Mouse (Mus musculus): Measurements from ENCODE around the gene A630023A22Rik. TPM values are rescaled to one million over a fixed set of nuclear protein-coding genes. Genes with fewer than 3 reads are reported as not detected.
A peak's percentile ranks its signal among the peaks of the same experiment; 100 is the strongest.

A630023A22Rik gene
- 0.19 TPM in 1 of 2 replicates, not detected in the other for polyA plus RNA-seq (2015; fragmentation: Nextera tagmentation; extraction: Ambion mirVana)

GRCm38 (mm10) chr14:34102601-34103000 lies at the start of gene A630023A22Rik:
Gene A630023A22Rik (minus strand): TSS chr14:34102754.
- no peak within 1 kb of the TSS for H3K9ac ChIP-seq (ENCODE audit: low read length)
- no peak within 1 kb of the TSS for H3K4me2 ChIP-seq (ENCODE audit: low read depth, low read length)
- WGBS: 55% methylated on average over 5 of the region's 5 CpGs
- ATAC-seq (ENCODE audit: low read depth): no peak
- peaks cover 5% of the 10 kb centered on the region; the same call in 1 of the 2 replicates for H3K4me1 ChIP-seq (replicated peaks; ENCODE audit: control insufficient read depth, insufficient read depth, low read length)
- no peaks in the 10 kb centered on the region for H3K9me3 ChIP-seq (ENCODE audit: control insufficient read depth, low read length)
- H3K27ac ChIP-seq (ENCODE audit: low read length): no peak within 1 kb of the TSS
- no peaks in the 10 kb centered on the region for H3K36me3 ChIP-seq (ENCODE audit: control insufficient read depth, insufficient read depth, low read length)
- H3K4me3 ChIP-seq (ENCODE audit: low read length): no peak within 1 kb of the TSS
- H3K27me3 ChIP-seq (ENCODE audit: control insufficient read depth, insufficient read depth, low read depth, low read length): no peaks in the 10 kb centered on the region

GRCm38 (mm10) chr14:34152342-34152741 lies 49.8 kb upstream of the A630023A22Rik start, which contains the start of gene Npy4r:
Gene Npy4r (minus strand): TSS chr14:34152489.
- WGBS: 6% methylated on average over 16 of the region's 16 CpGs

GRCm38 (mm10) chr14:34142915-34143314 lies 40.4 kb upstream of the A630023A22Rik start:
- Histone ChIP-seq H3K4me1 (replicated peaks; ENCODE audit: control insufficient read depth, insufficient read depth, low read length) (no peaks in the 10 kb centered on the region), H3K9ac (ENCODE audit: low read length) (no peak overlapping the region), H3K27ac (ENCODE audit: low read length) (no peak overlapping the region), H3K27me3 (ENCODE audit: control insufficient read depth, insufficient read depth, low read depth, low read length) (no peaks in the 10 kb centered on the region), H3K9me3 (ENCODE audit: control insufficient read depth, low read length) (no peaks in the 10 kb centered on the region), H3K4me2 (ENCODE audit: low read depth, low read length) (no peak overlapping the region), H3K36me3 (ENCODE audit: control insufficient read depth, insufficient read depth, low read length) (no peaks in the 10 kb centered on the region), H3K4me3 (ENCODE audit: low read length) (no peak overlapping the region)
- whole genome bisulfite sequencing: 90% methylated on average over 10 of the region's 10 CpGs
- no peak for ATAC-seq (ENCODE audit: low read depth)

More at GRCm38 (mm10) chr14:34152342-34152741, 49.8 kb upstream of the A630023A22Rik start, which contains the start of gene Npy4r:
- H3K27ac ChIP-seq (ENCODE audit: low read length): no peak within 1 kb of the TSS
- H3K9me3 ChIP-seq (ENCODE audit: control insufficient read depth, low read length): no peaks in the 10 kb centered on the region
- no peaks in the 10 kb centered on the region for H3K36me3 ChIP-seq (ENCODE audit: control insufficient read depth, insufficient read depth, low read length)
- peak; percentile 91 for ATAC-seq (ENCODE audit: low read depth)
- H3K9ac ChIP-seq (ENCODE audit: low read length): no peak within 1 kb of the TSS
- no peaks in the 10 kb centered on the region for H3K27me3 ChIP-seq (ENCODE audit: control insufficient read depth, insufficient read depth, low read depth, low read length)
- H3K4me1 ChIP-seq (replicated peaks; ENCODE audit: control insufficient read depth, insufficient read depth, low read length): no peaks in the 10 kb centered on the region
- H3K4me2 ChIP-seq (ENCODE audit: low read depth, low read length): peak within 1 kb of the TSS; percentile 26
- no peak within 1 kb of the TSS for H3K4me3 ChIP-seq (ENCODE audit: low read length)

- H3K9ac ChIP-seq (ENCODE audit: low read length): no peak overlapping the region
- H3K27ac ChIP-seq (ENCODE audit: low read length): no peak overlapping the region
- WGBS: 74% methylated on average over 1 of the region's 1 CpGs
- no peak overlapping the region for H3K4me3 ChIP-seq (ENCODE audit: low read length)
- no peaks in the 10 kb centered on the region for H3K36me3 ChIP-seq (ENCODE audit: control insufficient read depth, insufficient read depth, low read length)
- no peaks in the 10 kb centered on the region for H3K9me3 ChIP-seq (ENCODE audit: control insufficient read depth, low read length)
- H3K4me1 ChIP-seq (replicated peaks; ENCODE audit: control insufficient read depth, insufficient read depth, low read length): no peaks in the 10 kb centered on the region
- ATAC-seq (ENCODE audit: low read depth): no peak
- no peak overlapping the region for H3K4me2 ChIP-seq (ENCODE audit: low read depth, low read length)
- H3K27me3 ChIP-seq (ENCODE audit: control insufficient read depth, insufficient read depth, low read depth, low read length): no peaks in the 10 kb centered on the region
Measured at GRCm38 (mm10) chr14:34142316-34142715, 39.8 kb upstream of the A630023A22Rik start.

GRCm38 (mm10) chr14:34139671-34140664 lies 37.4 kb upstream of the A630023A22Rik start:
- Histone ChIP-seq H3K36me3 (ENCODE audit: control insufficient read depth, insufficient read depth, low read length) (no peaks in the 10 kb centered on the region), H3K4me1 (replicated peaks; ENCODE audit: control insufficient read depth, insufficient read depth, low read length) (no peaks in the 10 kb centered on the region), H3K4me3 (ENCODE audit: low read length) (no peak overlapping the region), H3K9me3 (ENCODE audit: control insufficient read depth, low read length) (no peaks in the 10 kb centered on the region), H3K27me3 (ENCODE audit: control insufficient read depth, insufficient read depth, low read depth, low read length) (no peaks in the 10 kb centered on the region), H3K27ac (ENCODE audit: low read length) (no peak overlapping the region), H3K9ac (ENCODE audit: low read length) (no peak overlapping the region), H3K4me2 (ENCODE audit: low read depth, low read length) (no peak overlapping the region)
- no peak for ATAC-seq (ENCODE audit: low read depth)
- WGBS: 70% methylated on average over 15 of the region's 15 CpGs

GRCm38 (mm10) chr14:34135391-34135790 lies 32.8 kb upstream of the A630023A22Rik start:
- Histone ChIP-seq H3K4me1 (replicated peaks; ENCODE audit: control insufficient read depth, insufficient read depth, low read length) (no peaks in the 10 kb centered on the region), H3K27me3 (ENCODE audit: control insufficient read depth, insufficient read depth, low read depth, low read length) (no peaks in the 10 kb centered on the region)

GRCm38 (mm10) chr14:34131216-34131615 lies 28.7 kb upstream of the A630023A22Rik start:
- Histone ChIP-seq H3K9me3 (ENCODE audit: control insufficient read depth, low read length) (no peaks in the 10 kb centered on the region), H3K9ac (ENCODE audit: low read length) (no peak overlapping the region), H3K4me3 (ENCODE audit: low read length) (no peak overlapping the region), H3K4me1 (replicated peaks; ENCODE audit: control insufficient read depth, insufficient read depth, low read length) (no peaks in the 10 kb centered on the region), H3K27ac (ENCODE audit: low read length) (no peak overlapping the region), H3K36me3 (ENCODE audit: control insufficient read depth, insufficient read depth, low read length) (no peaks in the 10 kb centered on the region), H3K27me3 (ENCODE audit: control insufficient read depth, insufficient read depth, low read depth, low read length) (no peaks in the 10 kb centered on the region), H3K4me2 (ENCODE audit: low read depth, low read length) (no peak overlapping the region)
- WGBS: 60% methylated on average over 6 of the region's 6 CpGs
- no peak for ATAC-seq (ENCODE audit: low read depth)

More at GRCm38 (mm10) chr14:34135391-34135790, 32.8 kb upstream of the A630023A22Rik start:
- H3K4me3 ChIP-seq (ENCODE audit: low read length): no peak overlapping the region
- no peak overlapping the region for H3K27ac ChIP-seq (ENCODE audit: low read length)
- ATAC-seq (ENCODE audit: low read depth): no peak
- H3K9ac ChIP-seq (ENCODE audit: low read length): no peak overlapping the region
- no peaks in the 10 kb centered on the region for H3K36me3 ChIP-seq (ENCODE audit: control insufficient read depth, insufficient read depth, low read length)
- H3K9me3 ChIP-seq (ENCODE audit: control insufficient read depth, low read length): no peaks in the 10 kb centered on the region
- no peak overlapping the region for H3K4me2 ChIP-seq (ENCODE audit: low read depth, low read length)

GRCm38 (mm10) chr14:34121691-34122090 lies 19.1 kb upstream of the A630023A22Rik start:
- H3K27ac ChIP-seq (ENCODE audit: low read length): no peak overlapping the region
- no peak overlapping the region for H3K9ac ChIP-seq (ENCODE audit: low read length)
- H3K4me2 ChIP-seq (ENCODE audit: low read depth, low read length): no peak overlapping the region
- H3K9me3 ChIP-seq (ENCODE audit: control insufficient read depth, low read length): no peaks in the 10 kb centered on the region
- no peaks in the 10 kb centered on the region for H3K27me3 ChIP-seq (ENCODE audit: control insufficient read depth, insufficient read depth, low read depth, low read length)
- H3K36me3 ChIP-seq (ENCODE audit: control insufficient read depth, insufficient read depth, low read length): no peaks in the 10 kb centered on the region
- H3K4me3 ChIP-seq (ENCODE audit: low read length): no peak overlapping the region
- 91% methylated on average over 4 of the region's 4 CpGs for WGBS
- no peak for ATAC-seq (ENCODE audit: low read depth)
- H3K4me1 ChIP-seq (replicated peaks; ENCODE audit: control insufficient read depth, insufficient read depth, low read length): no peaks in the 10 kb centered on the region

GRCm38 (mm10) chr14:34120923-34121351 lies 18.4 kb upstream of the A630023A22Rik start:
- Histone ChIP-seq H3K4me3 (ENCODE audit: low read length) (no peak overlapping the region), H3K9me3 (ENCODE audit: control insufficient read depth, low read length) (no peaks in the 10 kb centered on the region), H3K9ac (ENCODE audit: low read length) (no peak overlapping the region), H3K4me1 (replicated peaks; ENCODE audit: control insufficient read depth, insufficient read depth, low read length) (no peaks in the 10 kb centered on the region), H3K27me3 (ENCODE audit: control insufficient read depth, insufficient read depth, low read depth, low read length) (no peaks in the 10 kb centered on the region), H3K27ac (ENCODE audit: low read length) (no peak overlapping the region), H3K4me2 (ENCODE audit: low read depth, low read length) (no peak overlapping the region), H3K36me3 (ENCODE audit: control insufficient read depth, insufficient read depth, low read length) (no peaks in the 10 kb centered on the region)
- WGBS: 87% methylated on average over 3 of the region's 3 CpGs
- ATAC-seq (ENCODE audit: low read depth): no peak
